Mouse (Mus musculus) midbrain, embryonic 10.5 days (tissue): ENCODE results near the gene Gria3. TPM values are rescaled to one million over a fixed set of nuclear protein-coding genes. Genes with fewer than 3 reads are reported as not detected.
A peak's percentile ranks its signal among the peaks of the same experiment; 100 is the strongest.

Experiments
- DNase-seq: peaks from one replicate; pipeline ENCODE4 v3.0.0-alpha.2; 2017; ENCODE audit warnings: low spot score
- H3K27ac ChIP-seq: fragments of 300-500 bp; sonication (generic); replicated peaks from 2 replicates; pipeline ENCODE4 v1.5.1; 2016; ENCODE audit warnings: mild to moderate bottlenecking
- H3K27me3 ChIP-seq: fragments of 300-500 bp; sonication (generic); 2 replicates; pipeline ENCODE4 v1.6.1; 2016; ENCODE audit warnings: low read depth, mild to moderate bottlenecking; ENCODE audit not compliant: poor library complexity, severe bottlenecking
- H3K36me3 ChIP-seq: fragments of 300-500 bp; sonication (generic); 2 replicates; pipeline ENCODE4 v1.6.1; 2016; ENCODE audit warnings: mild to moderate bottlenecking, moderate library complexity
- H3K4me1 ChIP-seq: fragments of 300-500 bp; sonication (generic); 2 replicates; pipeline ENCODE4 v1.6.1; 2016
- H3K4me3 ChIP-seq: fragments of 300-500 bp; sonication (generic); 2 replicates; pipeline ENCODE4 v1.5.1; 2016; ENCODE audit warnings: mild to moderate bottlenecking, moderate library complexity
- H3K9me3 ChIP-seq: fragments of 300-500 bp; sonication (generic); replicated peaks from 2 replicates; pipeline ENCODE4 v1.6.1; 2016; ENCODE audit warnings: mild to moderate bottlenecking
- WGBS: fragments of 180-500 bp; shearing (Covaris S2); methylation state at CpG from one replicate; pipeline ENCODE4 v1.1.7; 2016; 5-methylcytosine and 5-hydroxymethylcytosine counted together
- polyA plus RNA-seq: library from polyadenylated mRNA; unstranded; fragments of >200 nt; fragmentation: Nextera tagmentation; extraction: Ambion mirVana; gene quantifications from 2 replicates; pipeline ENCODE4 v1.2.1, GENCODE M21; 2016

Gria3 gene
- polyA plus RNA-seq, result 2.2 and 3.0 TPM in 2 replicates

DNA sequence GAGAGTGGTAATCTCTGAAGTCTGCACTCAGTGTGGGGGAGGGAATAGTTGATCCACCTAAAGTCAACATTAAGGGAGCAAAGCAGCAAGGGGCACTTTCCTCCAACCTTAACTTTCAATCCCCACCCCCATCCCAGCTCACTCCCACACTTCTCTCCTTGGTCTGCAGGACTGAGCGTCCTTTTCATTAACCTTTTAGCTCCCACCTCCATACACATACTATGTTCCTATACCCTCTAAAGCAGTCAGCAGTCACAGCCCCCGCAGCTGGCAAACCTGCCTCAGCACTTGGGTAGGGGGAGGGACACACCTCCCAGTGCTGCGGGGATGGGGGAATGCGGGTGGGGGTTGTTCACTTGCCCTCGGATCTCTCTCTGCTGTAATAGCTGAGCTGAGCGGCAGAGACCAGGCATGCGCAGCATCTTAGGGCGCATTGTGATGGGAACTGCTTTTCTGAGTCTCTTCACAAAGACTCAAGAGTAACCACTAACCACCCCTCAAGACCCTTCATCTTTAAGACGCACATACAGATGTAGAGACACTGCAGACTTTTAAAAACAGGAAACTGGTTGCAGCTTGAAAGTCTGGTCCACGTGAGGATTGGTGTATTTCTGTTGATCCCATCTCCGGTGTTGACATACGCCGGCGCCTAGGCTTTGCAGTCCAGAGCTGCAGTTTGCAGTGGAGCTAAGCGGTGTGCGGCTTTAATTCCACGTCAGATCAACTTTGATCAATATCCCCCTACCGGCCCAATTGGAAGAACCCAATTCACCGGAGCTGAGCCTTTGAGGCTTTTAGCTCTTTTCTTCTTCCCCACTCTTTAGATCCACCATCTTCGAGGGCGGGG is at the start of gene Gria3:
Gria3 (plus strand) TSS at position 797 of the 847 bp plus-strand sequence.
- Histone ChIP-seq H3K27me3 (peaks cover 36% of the 10 kb centered on the region), H3K36me3 (no peaks in the 10 kb centered on the region), H3K27ac (peak within 1 kb of the TSS; percentile 71), H3K4me1 (peaks cover 17% of the 10 kb centered on the region), H3K4me3 (peak within 1 kb of the TSS; percentile 53), H3K9me3 (no peaks in the 10 kb centered on the region)
- peak; percentile 33 for DNase-seq
- WGBS, result 18% methylated on average over 21 of the region's 21 CpGs

DNA sequence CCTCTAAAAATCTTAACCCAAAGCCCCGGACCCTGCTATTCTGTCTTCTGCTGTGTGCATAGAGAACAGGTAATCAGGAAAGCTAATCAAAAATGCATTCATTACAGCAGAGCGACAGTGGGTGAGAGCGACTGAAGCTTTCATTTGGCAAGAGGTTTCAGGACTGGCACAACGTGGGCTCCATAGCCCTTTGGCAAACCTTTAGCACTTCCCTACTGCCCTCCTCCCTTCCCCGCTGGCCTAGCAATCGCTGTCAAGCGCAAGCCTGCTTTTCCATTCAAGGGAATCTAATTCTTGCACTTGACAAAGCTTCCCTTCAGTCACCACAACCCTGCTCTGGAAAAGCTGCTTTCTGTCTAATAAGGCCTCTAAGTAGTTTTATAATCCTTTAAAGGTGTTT is 13.6 kb upstream of the Gria3 start:
- 51% methylated on average over 7 of the region's 7 CpGs for WGBS
- Histone ChIP-seq H3K9me3 (no peaks in the 10 kb centered on the region), H3K4me3 (no peak overlapping the region), H3K27ac (no peak overlapping the region), H3K4me1 (no peaks in the 10 kb centered on the region), H3K27me3 (no peaks in the 10 kb centered on the region), H3K36me3 (no peaks in the 10 kb centered on the region)
- DNase-seq, result no peak

DNA sequence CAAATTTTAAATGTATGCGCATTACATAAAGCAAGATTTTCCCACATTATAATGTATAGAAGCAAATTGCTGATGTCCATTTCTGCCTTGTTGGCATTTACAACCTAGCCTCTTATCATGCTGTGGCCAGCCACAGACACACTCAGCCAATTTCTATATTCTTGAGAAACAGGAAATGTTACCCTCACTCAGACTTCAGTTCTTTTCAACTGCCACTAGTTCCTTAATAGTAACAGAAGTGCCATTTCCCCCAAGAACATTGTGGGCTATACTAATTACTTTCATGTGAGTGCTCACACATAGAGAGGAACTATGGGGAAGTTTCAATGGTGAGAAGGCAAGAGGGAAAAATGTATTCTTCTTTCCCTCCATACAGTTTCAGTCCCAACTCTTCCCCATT is 11.6 kb upstream of the Gria3 start:
- Histone ChIP-seq H3K27ac (no peak overlapping the region), H3K4me1 (no peaks in the 10 kb centered on the region), H3K36me3 (no peaks in the 10 kb centered on the region), H3K27me3 (no peaks in the 10 kb centered on the region), H3K9me3 (no peaks in the 10 kb centered on the region), H3K4me3 (no peak overlapping the region)
- DNase-seq, result no peak
- WGBS, result 87% methylated on average over 1 of the region's 1 CpGs

DNA sequence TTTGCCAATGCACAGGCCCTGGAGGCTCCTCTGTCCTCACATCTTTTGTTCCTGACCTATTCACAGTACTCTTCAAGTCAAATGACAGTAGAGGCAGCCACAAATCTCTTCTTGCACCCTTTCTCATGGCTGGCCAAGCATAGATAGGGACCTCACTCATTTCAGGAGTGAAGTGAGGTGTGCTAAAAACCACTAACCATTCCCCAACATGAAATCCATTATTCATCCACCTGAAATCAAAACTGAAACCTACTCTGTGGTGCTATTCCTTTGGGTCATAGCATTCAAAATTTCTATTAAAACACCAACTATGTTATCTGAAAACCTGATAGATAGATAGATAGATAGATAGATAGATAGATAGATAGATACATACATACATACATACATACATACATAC is 2.2 kb upstream of the Gria3 start:
- no peaks in the 10 kb centered on the region for H3K36me3 ChIP-seq
- peaks cover 20% of the 10 kb centered on the region for H3K27me3 ChIP-seq
- H3K4me1 ChIP-seq, result peaks cover 17% of the 10 kb centered on the region
- no peak overlapping the region for H3K27ac ChIP-seq
- no peaks in the 10 kb centered on the region for H3K9me3 ChIP-seq
- H3K4me3 ChIP-seq, result no peak overlapping the region
- no peak for DNase-seq

DNA sequence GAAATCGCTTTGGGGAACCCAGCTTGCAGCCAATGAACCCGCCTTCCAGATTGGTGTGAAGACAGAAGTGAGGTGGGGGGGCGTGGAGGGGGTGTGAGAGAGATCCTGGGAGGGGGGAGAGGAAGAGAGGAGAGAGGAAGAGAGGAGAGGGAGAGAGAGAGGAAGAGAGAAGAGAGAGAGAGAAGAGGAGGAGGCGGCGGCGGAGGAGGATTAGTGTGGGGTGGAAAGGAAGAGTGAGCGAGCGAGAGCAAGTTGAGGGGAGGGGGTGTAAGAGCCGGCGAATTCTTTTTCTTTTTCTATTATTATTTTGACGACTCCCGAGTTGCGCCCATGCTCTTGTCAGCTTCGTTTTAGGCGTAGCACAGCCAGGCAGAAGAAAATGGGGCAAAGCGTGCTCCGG is 532 bp downstream of the Gria3 start:
- Histone ChIP-seq H3K27me3 (peaks cover 42% of the 10 kb centered on the region), H3K4me3 (peak overlapping the region; percentile 53), H3K36me3 (no peaks in the 10 kb centered on the region), H3K4me1 (peaks cover 18% of the 10 kb centered on the region), H3K27ac (peak overlapping the region; percentile 71), H3K9me3 (no peaks in the 10 kb centered on the region)
- WGBS, result 23% methylated on average over 16 of the region's 17 CpGs
- peak; percentile 23 for DNase-seq

DNA sequence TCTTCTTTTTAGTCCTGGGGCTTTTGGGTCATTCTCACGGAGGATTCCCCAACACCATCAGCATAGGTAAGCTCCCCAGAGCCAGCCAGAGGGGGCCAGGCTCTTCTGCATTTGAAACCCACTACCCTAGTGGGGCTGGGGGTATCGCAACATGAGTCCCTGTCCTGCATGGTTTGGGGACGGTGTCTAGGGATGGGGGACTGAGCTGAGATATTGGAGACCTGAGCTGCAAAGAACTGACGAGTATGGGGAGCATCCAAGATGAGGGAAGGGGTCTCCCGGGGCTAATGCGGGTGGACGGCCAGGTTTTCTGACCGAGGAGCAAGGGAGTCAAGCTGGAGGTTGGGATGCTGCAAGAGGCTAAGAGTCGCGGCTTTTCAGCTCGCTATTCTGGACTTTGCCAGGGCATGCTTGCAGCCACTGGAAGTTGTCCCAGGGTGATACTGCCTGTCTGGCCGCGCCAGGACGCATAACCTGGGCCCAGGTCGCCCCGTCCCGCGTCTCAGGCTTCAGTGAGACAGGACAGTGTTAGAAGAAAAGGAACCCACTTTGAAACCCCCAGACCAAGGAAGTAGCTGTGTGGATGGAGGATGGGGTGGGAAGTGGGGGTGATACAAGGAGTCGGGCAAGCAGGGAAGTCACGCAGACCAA is 1.1 kb downstream of the Gria3 start:
- no peaks in the 10 kb centered on the region for H3K9me3 ChIP-seq
- peaks cover 42% of the 10 kb centered on the region for H3K27me3 ChIP-seq
- peaks cover 21% of the 10 kb centered on the region for H3K4me1 ChIP-seq
- peak overlapping the region; percentile 53 for H3K4me3 ChIP-seq
- 9% methylated on average over 20 of the region's 20 CpGs for WGBS
- peak overlapping the region; percentile 71 for H3K27ac ChIP-seq
- H3K36me3 ChIP-seq, result no peaks in the 10 kb centered on the region
- peak; percentile 34 for DNase-seq

DNA sequence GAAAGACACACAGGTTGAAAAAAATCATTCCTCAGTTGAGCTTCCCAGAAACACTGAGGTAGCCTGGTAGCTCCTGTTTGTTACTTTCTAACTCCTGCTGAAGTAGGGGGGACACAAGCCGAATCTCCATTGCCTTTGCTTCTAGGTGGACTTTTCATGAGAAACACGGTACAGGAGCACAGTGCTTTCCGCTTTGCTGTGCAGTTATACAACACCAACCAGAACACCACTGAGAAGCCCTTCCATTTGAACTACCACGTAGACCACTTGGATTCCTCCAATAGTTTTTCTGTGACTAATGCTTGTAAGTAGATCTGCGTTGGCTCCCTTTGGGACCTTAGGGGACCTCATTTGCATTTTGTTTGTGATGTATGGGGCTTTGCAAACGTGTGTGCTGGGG is 2.0 kb downstream of the Gria3 start:
- WGBS, result 10% methylated on average over 6 of the region's 6 CpGs
- peaks cover 28% of the 10 kb centered on the region for H3K4me1 ChIP-seq
- no peaks in the 10 kb centered on the region for H3K36me3 ChIP-seq
- no peaks in the 10 kb centered on the region for H3K9me3 ChIP-seq
- H3K27me3 ChIP-seq, result peaks cover 42% of the 10 kb centered on the region
- no peak overlapping the region for H3K27ac ChIP-seq
- H3K4me3 ChIP-seq, result peak overlapping the region; percentile 53
- DNase-seq, result no peak

DNA sequence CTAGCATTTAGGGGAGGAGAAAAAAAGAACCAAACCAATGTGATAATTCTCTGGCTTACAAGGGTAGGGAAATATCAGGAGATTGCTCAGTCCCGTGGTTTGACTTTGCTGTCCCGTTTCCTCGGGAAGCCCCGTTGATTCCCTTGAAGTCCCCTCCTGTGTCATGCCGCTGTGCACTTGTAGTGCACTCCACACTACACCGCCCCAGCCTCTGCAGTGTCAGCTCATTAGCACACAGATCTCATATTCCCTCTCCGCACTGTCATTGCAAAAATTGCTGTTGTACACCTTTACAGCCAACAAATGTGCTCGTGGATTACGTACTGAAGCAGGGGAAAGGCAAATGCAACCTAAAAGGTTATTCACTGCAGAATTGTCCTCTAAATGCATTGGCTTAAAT is 5.6 kb downstream of the Gria3 start:
- no peaks in the 10 kb centered on the region for H3K9me3 ChIP-seq
- no peak overlapping the region for H3K27ac ChIP-seq
- H3K4me1 ChIP-seq, result peaks cover 23% of the 10 kb centered on the region
- no peaks in the 10 kb centered on the region for H3K36me3 ChIP-seq
- H3K27me3 ChIP-seq, result peaks cover 57% of the 10 kb centered on the region
- no peak for DNase-seq
- WGBS, result 51% methylated on average over 9 of the region's 9 CpGs
- no peak overlapping the region for H3K4me3 ChIP-seq

DNA sequence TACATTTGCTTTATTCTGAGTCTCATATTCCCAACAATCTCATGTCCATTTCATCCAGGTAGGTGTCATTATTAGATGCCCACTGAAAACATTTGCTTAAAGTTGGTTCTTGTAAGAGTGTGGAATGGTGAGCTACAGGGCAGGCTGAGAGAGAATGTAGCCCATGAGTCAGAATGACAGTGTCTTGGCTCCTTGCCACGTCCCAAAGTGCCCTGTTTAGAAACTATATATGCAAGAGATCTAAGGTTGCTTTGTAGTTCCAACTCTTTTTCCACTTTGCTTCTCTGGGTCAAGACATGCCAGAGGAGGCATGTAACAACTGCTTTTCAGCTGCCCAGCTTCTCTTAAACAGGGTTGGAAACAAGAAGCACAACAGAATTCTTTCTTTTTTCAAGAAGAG is 9.1 kb downstream of the Gria3 start:
- no peaks in the 10 kb centered on the region for H3K36me3 ChIP-seq
- peaks cover 11% of the 10 kb centered on the region for H3K4me1 ChIP-seq
- H3K9me3 ChIP-seq, result no peaks in the 10 kb centered on the region
- no peak overlapping the region for H3K4me3 ChIP-seq
- no peak for DNase-seq
- peaks cover 26% of the 10 kb centered on the region for H3K27me3 ChIP-seq
- WGBS, result 64% methylated on average over 1 of the region's 1 CpGs
- no peak overlapping the region for H3K27ac ChIP-seq

DNA sequence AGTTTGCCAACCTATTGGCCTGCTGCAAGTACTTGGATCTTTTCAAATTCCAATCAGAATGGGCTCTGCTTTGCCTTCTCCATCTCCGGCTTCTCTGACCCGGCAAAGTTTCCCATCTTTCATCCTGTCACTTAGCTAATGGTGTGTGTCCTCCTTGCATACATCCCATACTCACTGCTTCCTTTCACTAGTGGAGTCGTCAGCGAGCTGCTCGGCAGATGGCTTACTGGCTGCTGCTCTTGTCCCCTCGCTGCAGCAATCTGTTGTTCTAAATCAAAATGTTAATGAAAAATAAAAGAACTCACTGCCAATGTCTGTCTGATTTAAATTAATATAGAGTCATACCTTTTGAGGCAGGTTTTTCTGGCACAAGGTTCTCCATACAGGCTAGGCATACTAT is 25.0 kb downstream of the Gria3 start:
- H3K4me3 ChIP-seq, result no peak overlapping the region
- H3K36me3 ChIP-seq, result no peaks in the 10 kb centered on the region
- H3K9me3 ChIP-seq, result no peaks in the 10 kb centered on the region
- H3K27me3 ChIP-seq, result no peaks in the 10 kb centered on the region; the same call in 1 of the 2 replicates
- DNase-seq, result no peak
- 73% methylated on average over 6 of the region's 6 CpGs for WGBS
- H3K27ac ChIP-seq, result no peak overlapping the region
- H3K4me1 ChIP-seq, result no peaks in the 10 kb centered on the region

DNA sequence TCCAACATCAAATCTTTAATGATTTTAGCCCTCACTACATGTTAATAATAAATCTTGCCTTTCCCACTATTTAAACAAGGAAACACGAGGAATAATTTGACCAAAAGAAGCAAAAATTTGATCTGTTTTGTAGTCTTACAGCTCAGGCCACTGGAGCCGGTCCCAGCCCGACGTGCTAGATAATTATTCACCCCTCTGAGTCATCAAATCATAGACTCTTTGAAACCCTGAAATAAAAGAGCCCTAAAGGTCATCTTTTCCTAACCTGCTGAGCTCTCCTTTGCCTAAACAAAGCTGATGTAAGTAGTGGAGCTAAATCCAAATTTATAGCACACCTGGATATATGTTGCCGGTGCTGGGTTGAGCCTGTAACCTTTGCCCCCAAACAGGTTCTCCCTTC is 27.4 kb downstream of the Gria3 start:
- no peaks in the 10 kb centered on the region for H3K36me3 ChIP-seq
- 87% methylated on average over 5 of the region's 5 CpGs for WGBS
- no peak overlapping the region for H3K4me3 ChIP-seq
- DNase-seq, result no peak
- H3K9me3 ChIP-seq, result no peaks in the 10 kb centered on the region
- no peak overlapping the region for H3K27ac ChIP-seq
- no peaks in the 10 kb centered on the region for H3K27me3 ChIP-seq
- no peaks in the 10 kb centered on the region for H3K4me1 ChIP-seq

DNA sequence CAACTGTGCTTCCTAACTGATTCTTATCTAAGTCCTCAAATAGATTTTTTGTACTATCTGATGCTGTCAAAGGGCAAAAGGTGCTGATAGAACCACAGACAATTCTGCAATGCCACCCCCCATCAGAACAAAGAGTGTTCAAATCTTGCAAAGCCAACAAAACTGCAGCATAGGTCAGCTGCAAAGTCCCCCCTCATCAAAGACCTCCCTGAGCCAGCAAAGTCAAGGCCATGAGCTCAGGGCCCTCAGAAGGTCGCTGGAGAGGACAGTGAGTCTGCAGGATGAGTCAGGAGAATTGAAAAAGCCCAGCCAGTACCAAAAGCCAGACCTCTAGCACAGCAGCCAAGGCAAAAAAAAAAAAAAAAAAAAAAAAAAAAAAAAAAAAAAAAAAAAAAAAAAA is 34.9 kb downstream of the Gria3 start:
- DNase-seq, result no peak
- Histone ChIP-seq H3K9me3 (no peaks in the 10 kb centered on the region), H3K4me3 (no peak overlapping the region), H3K27ac (no peak overlapping the region), H3K36me3 (no peaks in the 10 kb centered on the region), H3K4me1 (no peaks in the 10 kb centered on the region), H3K27me3 (no peaks in the 10 kb centered on the region)
- WGBS, result 33% methylated on average over 1 of the region's 1 CpGs

DNA sequence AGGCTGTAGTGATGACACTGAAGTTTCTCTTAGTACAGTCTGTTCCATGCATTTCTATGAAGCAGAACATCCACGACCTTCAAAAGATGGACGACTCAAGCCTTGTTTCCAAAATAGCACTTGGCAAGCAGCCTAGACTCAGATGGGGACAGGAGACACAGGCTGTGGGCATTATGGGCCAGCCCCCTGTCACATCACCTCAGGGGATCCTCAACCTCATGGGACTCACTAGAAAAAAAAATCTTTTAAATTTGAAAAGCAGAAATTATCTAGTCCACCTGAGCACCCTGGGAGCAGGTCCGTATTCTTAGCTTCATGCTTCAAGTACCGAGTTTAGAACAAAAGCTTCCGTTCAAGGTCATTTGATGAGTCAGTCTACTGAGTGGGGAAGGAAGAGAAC is 38.2 kb downstream of the Gria3 start:
- Histone ChIP-seq H3K36me3 (no peaks in the 10 kb centered on the region), H3K27ac (no peak overlapping the region), H3K9me3 (no peaks in the 10 kb centered on the region), H3K27me3 (no peaks in the 10 kb centered on the region), H3K4me1 (no peaks in the 10 kb centered on the region), H3K4me3 (no peak overlapping the region)
- 92% methylated on average over 5 of the region's 5 CpGs for WGBS
- no peak for DNase-seq
